Mouse (Mus musculus) cerebellum, postnatal 36 days (tissue): ENCODE results near the gene Mep1a.
"Not testable (repeated sequence)": the region's sequence is repeated elsewhere in the genome, so short reads cannot be mapped to it uniquely, and the experiment has no call there.

Experiments
- DNase-seq, 2 experiments: peaks; one replicate each; pipeline ENCODE4 v3.0.0; 2021 to 2022; ENCODE audit warnings: mixed read lengths in 2 of 2

Gene Mep1a

DNA sequence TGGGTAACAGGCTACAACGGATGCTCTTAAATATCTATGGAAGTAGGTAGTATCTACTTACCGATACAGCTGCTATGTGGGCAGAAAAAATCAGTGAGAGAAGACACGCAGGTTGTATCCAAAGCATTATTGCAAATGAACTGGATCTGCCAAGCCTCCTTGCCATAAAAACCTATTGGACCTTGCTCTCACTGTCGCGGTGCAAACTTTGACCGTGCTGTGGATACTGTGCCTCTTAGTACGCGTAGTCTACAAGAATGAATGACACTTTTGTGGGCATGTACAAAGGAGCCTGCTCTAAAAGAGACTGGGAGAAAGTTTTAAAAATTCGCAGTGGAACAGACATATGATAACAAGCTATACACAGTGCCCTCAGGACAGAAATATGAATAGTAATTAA lies at the start of gene Mep1a:
Gene Mep1a, minus strand, starts transcription at position 221 of the 400 bp plus-strand sequence.
- DNase-seq = no peak

DNA sequence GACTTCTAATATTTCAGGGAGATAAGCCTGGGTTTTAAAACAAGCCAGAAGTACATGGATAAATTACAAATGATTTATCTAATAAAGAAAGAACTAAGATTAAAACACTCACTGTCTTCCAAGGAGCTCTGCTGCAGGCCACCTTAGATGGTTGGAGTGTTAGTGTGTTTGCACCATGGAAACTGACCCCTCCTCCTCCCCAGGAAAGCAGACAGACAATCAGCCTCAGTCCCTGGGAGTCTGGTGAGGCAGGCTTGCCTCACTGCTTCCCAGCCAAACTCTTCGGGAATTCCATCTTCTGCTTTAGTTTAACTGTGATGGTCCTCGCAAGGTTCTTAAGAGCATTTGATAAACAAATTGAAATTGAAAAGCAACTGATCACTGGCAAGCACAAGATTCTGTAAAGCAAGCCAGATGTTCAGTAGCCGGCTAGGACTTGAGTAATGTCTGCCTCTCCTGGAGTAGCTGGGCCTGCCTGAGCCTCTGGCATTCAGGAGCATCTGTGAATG lies 48.6 kb upstream of the Mep1a start:
- DNase-seq = no peak

DNA sequence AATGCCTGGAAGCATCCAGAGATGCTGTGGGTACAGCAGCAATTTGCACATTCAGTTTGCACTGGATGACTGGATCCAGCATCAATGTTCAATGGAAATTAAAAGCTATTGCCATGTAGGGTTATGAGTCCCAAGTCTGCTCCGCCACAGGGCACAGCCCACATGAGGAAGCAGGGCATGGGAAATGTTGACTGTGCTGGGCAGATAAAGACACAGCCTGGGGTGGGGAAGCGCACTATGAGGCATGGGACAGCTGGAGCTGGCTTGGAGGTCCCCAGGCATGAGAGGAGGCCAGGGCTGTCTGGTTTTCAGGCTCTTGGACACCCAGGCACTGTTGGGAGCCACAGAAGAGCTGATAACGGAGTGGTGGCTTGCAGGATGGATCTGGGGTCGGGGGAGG lies 41.4 kb upstream of the Mep1a start:
- no peak for DNase-seq

DNA sequence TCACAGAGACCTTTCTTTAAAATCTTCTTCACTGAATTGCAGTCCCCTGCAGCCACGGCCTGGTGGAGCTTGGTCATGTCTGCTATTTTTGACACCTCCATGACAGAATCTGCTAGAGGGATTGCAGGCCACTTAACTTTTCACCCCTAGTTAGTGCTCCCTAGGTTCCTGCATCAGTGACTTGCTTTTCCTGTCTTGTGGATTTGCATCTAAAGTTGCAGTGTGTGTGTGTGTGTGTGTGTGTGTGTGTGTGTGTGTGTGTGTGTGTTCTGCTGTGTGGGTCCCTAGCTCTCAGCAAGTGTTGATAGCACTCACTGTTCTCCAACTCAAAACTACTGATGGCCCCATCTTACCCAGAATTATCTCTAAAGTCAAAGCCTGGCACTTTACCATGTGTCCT lies 40.9 kb upstream of the Mep1a start, which contains the start of gene Ankrd66:
Gene Ankrd66, minus strand, starts transcription at position 101 of the 400 bp plus-strand sequence.
- no peak for DNase-seq

DNA sequence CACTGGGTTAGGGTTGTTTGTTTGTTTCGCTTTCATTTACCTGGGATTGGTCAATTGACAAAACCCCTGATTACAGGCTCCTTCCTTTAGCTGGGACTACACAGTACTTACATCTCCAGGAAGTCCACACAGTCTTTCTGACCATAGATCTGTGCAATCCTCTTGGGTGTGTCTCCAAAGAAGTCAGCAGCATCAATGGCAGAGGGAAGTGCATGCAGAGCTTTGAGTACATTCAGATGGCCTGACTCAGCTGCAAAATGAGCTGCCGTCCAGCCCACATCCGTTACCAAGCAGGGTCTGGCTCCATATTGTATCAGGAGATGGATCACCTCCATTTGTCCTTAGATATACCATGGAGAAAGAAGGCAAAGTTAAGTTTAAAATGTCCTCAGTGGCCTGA lies 36.2 kb upstream of the Mep1a start:
- DNase-seq = no peak

DNA sequence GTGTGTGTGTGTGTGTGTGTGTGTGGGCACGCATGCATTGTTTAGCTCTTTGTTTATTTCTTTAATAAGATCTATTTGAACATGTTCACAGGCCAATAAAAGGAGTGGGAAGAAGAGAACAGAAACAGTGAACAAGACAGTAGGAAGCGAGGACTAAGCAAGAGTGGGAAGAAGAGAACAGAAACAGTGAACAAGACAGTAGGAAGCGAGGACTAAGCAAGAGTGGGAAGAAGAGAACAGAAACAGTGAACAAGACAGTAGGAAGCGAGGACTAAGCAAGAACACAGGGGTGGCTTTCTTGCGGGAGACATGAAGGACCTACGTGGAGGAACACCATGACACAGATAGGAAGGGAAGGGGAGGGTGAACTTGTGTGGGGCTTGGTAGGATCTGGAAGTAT lies 34.2 kb upstream of the Mep1a start:
- DNase-seq = not testable (repeated sequence)

DNA sequence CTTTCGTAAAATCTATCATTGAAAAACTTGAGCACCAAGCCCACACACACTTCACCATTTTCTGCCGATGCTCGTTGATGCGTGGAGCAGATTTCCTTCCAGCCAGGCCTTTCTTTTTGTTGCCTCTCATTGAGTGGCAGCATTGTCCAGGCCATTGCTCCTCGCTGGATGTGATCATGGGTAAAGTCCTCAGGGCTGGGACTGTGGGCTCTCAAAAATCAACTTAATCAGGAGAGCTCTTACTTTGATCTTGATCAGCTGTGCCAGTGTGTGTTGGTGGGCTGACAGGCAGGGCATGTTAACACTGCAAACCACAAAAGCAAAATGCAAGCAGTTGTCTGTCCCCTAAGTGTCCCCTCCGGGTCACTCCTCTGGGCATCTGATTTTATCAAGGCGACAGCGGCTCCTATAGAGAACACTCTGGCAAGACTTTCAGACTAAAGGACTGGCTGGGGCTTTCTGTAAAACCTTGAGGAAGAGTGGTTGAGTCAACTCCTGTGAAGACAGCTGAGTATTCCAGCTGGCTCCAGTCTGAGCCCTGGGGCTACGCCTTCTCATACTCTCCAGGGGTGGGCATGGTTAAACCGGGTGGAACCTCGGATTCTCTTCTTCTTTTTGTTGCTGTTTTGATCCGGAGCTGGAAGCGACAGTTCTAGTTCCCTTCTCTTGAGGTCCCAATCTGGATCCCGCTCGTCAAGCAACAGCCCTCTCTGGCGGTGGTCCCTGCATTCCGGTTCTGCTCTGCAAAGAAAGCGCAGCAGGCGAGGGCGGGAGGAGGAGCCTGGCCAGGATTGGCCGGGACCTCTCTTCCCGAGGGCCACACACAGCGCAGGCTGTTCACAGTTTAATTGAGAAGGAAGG lies 32.0 kb upstream of the Mep1a start:
- DNase-seq = peak; percentile 5 to 9

DNA sequence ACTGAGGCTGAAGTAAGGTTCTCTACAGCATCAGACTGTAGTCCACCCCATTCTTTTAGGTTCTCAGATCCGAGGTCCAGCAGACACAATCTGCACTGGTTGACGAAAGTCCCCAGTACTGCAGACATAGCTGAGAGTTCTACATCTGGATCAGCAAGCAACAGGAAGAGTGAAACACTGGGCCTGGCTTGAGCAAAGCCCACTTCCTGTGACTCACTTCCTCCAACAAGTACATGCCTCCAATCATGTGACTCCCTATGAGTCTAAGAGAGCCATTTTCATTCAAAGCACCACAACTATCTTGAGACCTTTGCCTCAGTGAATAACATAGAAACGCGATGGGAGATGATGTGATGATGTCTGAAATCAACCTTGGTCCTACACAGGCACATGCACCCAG lies 28.6 kb upstream of the Mep1a start:
- no peak for DNase-seq

DNA sequence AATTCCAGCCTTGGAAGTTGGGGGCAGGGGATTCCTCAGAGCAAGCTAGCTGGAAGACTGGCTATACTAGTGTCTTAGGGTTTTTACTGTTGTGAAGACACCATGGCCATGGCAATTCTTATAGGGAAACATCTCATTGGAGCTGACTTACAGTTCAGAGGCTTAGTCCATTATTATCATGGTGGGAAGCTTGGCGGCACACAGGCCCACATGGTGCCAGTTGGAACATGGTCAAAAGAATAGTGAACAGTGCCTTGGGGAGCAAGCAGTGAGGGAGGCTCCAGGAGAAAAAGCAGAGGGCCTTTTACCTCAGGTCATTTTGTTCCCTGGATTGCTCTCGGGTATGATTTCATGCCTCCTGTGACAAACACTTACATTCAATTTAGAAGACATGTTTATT lies 27.9 kb upstream of the Mep1a start:
- DNase-seq = no peak

DNA sequence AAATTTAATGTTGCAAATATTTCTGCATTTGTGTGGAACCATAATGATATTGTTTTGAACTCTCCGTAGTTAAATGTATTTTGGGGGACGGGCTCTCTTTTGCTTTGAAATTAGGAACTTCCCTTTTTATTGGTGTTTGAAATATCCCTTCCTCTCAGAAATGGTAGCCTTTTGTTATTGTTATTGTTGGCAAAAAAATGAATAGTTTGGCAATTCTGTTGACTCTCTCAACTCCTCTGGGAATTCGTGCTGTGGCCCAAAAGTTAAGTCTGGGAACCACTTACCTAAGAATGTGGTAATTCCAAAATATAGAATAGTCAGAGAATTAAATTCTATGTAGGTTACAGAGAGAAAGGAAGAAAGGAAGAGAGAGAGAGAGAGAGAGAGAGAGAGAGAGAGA lies 17.6 kb upstream of the Mep1a start:
- DNase-seq = no peak

DNA sequence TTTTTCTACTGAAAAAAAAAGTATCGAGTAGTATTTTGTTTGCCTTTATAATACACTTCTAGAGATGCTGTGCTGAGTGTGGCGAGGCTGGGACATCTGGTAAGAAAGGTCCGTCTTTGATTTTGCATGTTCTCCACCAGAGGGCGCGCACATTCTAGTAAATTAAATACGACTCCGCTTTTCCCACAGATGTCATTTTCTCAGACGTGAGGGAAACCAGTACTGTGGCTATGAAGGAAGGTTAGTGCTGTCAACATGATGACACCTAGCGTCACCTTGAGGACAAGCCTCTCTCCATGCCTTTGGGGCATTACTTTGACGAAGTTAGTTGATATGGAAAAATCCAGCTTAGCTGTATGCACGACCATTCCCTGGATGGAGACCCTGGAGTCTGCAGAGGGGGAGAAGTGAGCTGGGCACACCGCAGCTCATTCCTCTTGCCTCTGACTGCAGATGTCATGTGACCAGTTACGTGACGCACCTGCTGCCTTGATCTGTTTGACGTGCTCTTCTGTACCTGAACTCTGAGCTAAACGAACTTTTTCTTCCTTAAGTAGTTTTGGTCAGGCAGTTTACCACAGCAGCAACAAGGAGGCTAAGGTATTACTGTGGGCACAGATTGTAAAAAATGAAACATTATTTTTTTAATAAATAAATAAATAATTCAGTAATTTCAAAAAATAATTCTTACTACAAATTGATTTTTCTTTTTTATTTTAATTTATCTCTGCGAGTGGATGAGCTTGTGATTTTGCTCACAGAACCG lies 16.2 kb upstream of the Mep1a start:
- peak; percentile 56 to 68 for DNase-seq

DNA sequence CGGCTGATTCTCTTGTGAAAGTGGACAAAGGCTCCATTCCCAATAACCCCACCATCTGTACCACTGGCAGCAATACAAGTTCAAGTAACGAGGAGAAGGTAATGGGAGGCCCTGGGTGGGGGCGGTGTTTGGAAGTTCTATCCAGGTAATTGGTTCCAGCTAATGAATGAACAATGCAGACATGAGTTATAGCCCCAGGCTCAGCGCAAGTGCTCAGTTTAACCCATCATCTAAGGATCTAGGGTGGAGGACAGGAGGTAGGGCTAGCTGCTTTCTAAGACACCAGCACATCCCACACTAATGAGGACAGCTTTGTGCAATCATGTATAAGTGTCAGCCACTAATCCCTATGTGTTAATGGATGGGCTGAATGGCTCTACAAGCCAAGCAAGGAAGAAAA lies 8.2 kb upstream of the Mep1a start:
- no peak for DNase-seq

DNA sequence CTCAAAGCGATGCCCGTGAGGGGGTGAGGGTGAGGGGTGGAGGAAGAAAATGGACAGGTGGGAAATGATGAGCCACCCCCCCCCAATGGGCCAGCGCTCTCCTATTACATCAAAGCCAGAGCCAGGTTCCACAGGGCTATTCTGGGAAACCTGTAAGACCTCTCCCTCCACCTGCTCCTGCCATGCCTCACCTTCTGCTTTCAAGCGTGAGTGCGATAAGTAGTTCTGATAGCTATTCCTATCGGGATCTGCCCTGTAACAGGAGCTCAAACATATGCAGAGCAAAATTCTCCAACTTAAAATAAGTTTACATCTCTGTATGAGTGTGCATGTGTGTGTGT lies 2.0 kb upstream of the Mep1a start:
- no peak for DNase-seq

DNA sequence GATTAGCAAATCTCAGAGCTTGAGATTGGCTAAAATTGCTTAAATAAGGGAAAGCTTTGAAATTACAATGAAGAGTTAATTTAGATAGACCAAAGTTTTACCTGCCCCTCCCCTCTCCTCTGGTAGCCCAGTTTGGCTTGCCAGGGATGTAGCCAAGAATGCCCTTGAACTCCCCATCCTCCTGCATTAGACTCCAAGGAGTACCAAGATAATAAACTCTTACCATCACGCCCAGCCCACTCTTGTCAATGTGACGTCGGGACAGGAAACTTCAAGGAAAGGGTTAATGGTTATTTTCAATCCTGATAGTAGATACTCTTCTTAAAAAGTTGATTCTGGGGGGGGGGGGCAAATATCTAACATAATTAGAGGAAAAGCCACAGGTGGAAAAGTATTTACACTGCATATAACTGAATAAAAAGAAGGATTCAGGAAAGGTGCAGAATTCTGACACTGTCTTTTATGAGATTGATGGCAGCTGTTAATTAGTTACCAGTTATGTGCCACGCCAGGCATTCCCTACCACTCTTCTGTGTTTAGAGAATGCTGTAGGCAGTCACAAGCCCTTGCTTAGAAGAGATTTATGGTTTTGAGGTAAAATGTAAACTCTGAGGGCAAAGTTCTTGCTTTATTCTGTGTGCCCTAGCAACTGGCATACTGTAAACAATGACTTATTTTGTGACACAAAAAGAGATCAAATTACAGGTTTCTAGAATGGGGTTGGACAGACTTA lies 1.4 kb upstream of the Mep1a start:
- no peak for DNase-seq

DNA sequence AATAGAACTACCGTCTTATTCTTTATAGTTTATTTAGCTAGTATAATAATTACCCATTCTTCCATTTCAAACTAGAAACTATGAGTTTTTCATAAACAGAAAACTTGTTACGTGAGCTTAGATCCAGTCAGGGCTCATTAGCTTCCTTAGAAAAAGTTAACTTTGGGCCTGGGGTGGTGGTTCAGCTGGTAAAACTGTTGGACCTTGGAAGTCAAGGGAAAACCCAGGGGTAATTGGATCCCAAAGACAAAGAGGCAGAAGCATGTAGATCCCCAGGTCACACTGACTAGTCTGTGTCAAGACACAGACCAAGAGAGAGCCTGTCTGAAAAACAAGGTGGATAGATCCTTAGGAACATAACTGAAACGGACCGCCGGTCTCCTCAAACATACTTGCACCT lies 981 bp downstream of the Mep1a start:
- no peak for DNase-seq

DNA sequence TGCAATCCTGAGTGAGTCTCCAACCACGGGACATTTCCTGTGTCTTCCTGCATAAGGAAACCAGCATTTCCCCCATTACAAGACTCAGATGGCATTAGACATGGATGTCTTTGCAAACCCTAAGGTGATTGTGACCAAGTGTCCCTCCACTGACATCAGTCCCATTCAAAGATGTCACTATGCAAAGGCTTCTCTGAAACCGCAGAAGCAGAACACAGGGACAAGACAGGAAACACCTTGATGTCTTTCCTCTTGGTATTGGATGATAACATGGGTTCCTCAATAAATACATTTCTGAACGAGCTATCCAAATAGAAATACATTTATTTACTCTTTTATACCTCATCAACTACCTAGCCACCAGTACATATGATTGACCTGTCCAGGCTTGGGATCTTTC lies 1.4 kb downstream of the Mep1a start:
- DNase-seq = no peak

DNA sequence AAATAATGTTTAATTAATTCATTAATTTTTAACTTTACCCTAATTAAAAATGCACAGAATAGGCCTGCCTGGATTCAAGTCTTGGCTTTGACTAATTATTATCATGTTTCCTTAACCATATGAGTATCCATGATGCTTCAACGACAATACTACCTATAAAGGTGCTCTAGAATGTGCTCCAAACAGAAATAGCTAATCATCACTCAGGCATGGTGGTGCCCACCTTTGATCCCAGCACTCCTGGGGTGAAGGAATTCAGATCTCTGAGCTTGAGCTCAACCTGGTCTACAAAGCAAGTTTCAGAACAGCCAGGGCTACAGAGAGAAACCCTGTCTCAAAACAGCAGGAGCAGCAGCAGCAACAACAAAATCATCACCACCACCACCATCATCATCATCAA lies 2.1 kb downstream of the Mep1a start:
- DNase-seq = no peak

DNA sequence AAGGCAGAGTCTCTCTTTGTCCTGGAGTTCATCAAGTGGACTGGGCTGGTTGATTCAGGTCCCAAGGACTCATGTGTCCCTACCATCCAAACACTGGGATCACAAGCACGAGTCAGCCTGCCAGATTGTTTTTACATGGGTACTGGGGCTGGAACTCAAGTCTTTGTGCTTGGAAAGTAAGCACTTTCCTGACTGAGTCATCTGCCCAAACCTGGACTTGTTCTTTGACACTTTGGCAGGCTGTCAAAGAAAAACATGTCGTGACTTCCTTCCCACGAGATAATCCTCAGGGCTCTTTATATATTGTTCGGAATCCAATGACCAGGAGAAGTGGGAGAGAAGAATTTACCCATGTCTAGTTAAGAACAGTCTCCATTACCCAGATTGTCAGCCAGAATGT lies 5.1 kb downstream of the Mep1a start:
- DNase-seq = no peak

DNA sequence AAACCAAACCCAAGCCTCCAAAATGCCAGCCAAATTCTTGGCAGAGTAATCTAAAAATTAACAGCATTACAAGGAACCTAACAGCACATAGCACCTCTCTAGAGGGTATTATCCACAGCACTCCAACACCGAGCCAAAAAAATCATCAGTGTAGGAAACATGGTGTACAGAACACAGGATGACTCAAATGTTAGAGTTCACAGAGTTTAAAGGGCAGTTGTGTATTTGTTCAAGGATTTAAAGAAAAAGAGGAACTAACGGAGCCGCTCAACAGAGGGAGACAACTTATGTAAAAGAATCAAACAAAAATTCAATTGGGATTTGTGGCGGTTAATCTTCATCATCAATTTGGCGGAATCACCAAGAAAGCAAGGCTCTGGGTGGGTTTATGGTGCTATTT lies 7.1 kb downstream of the Mep1a start:
- no peak for DNase-seq

DNA sequence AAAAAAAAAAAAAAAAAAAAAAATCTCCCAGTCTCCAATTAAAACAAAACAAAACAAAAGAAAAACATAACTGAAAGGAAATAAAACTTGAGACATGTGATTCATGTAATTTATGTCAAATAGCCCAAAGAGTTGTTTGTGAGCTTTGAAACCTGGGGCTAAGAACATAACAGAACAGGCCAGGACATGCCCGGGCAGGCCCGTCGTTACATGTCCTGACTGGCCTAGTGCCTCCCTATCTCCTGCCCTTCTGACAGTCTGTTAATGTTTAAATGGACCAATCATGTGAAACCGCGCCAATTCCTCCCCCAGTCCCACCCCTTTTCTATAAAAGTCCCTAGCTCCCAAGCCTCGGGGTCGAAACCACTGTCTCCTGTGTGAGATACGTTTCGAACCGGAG lies 12.2 kb downstream of the Mep1a start:
- DNase-seq = not testable (repeated sequence)

DNA sequence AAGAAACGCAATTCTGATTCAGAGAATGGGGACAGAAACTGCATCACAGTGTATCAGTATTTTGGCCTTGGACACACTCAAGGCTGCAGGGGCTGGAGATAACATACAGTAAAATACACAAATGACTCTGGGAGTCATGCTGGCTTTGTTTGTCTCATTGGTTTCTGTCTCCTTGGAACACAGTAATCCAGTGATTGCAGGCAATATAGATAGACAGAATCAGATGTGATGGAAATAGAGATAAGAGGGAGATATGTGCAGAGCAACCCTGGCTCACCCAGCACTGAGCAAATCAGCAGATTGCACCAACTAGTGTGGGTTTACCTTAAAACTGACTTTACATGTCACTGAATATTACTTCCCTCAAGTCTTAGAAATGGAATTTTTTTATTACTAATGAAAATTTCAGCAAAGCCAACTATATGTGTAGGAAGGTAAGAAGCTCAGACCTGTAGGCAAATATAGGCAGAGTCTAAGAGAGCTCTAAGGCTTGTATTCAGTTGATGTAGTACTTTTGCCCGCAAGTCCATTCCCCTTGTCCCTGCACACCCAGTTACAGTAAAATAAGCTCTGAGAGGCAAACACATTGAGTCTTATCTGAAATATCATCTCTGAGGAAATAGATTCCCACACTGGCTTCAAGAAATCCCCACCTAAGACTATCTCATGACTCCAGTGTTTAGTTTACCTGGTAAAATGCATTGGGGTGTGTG lies 14.0 kb downstream of the Mep1a start:
- DNase-seq = no peak

DNA sequence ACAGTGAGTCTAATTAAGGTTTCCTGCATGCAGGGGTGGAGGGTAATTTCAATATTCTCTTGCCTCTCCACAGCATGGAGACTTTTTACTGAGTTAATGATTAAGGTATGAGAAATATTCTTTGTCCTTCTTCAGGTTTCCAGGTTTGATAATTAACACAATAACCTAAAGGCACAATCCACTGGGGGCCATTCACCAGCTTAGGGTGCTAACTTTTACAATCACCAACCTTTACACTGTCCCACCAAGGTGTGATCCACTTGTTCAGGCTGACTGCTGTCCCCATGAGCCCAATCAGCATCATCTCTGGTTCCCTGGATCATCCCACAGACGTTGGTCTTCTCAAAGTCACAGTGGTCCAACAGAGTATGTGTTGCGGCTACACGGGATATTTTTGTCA lies 16.6 kb downstream of the Mep1a start:
- no peak for DNase-seq

DNA sequence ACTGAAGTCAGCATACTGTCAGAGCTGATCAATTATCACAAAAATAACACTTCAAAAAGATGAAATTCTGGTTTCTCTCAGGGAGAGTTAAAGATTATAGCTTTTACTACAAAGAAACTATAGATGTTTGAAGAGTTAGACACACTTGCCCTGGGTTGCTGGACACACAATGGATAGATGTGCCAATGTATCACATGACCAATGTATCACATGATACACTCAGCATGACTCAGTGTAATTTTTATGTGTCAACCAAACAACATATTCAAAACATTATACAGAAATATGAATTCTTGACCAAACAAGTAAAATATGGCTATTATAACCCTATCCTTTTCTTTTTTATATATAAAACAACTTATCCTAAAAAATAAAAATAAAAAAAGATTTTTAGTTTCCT lies 25.0 kb downstream of the Mep1a start:
- no peak for DNase-seq
